Mouse (Mus musculus): Measurements from ENCODE around the gene Gm20518. TPM values are rescaled to one million over a fixed set of nuclear protein-coding genes. Genes with fewer than 3 reads are reported as not detected.

Gm20518 gene
- polyA plus RNA-seq, 1 experiment, result 1.9 TPM

DNA sequence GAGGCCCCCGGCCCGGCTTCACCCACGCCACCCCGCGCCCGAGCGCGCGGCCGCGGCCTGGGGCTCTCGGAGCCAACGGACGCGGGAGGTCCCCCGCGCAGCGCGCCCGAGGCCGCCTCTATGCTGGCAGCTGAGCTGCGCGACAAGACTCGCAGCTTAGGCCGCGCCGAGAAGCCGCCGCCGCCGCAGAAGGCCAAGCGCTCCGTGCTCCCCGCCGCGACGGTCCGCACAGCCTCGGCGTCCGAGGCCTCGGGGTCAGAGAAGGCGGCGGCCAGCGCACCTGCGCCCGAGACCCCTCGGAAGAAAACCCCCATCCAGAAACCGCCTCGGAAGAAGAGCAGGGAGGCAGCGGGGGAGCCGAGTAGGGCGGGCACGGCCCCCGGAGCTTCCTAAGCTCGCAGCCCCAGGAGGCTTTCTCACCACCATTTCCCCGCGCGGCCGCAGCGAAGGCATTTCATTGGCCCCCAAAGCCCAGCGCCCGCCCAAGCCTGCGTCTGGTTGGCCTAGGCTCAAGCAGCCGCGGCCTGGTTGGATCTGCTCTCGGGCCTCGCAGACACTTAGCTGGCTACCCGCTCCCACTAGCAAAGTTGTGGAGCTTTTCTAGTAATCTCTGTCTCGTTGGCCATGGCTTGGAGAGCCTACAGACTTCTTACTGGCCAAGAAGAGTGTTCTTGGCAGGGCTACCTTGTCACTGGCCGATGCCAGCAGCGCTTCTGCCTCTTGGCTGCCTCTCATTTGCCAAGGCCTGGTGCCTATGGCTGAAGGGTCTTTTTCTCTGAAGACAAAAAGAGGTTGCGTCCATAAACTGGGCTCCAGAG lies 84.1 kb downstream of the Gm20518 start:
- 14% methylated on average over 72 of the region's 73 CpGs for WGBS
- Histone ChIP-seq H3K27me3 (ENCODE audit: control insufficient read depth, insufficient read depth, low read length) (peaks cover 56% of the 10 kb centered on the region), H3K4me3 (ENCODE audit: low read depth, low read length) (peak overlapping the region; percentile 66), H3K36me3 (ENCODE audit: control insufficient read depth, insufficient read depth, low read length) (no peaks in the 10 kb centered on the region), H3K27ac (ENCODE audit: insufficient read depth, low read depth, low read length) (no peak overlapping the region), H3K4me1 (ENCODE audit: control insufficient read depth, insufficient read depth, insufficient read length, low read length) (peaks cover 27% of the 10 kb centered on the region)
- TF ChIP-seq POLR2A (IDR thresholded peaks at IDR 0.05; ENCODE audit: low read depth, low read length) (no peak), CTCF (IDR thresholded peaks at IDR 0.05; ENCODE audit: extremely low read depth, insufficient read length, insufficient replicate concordance, low read depth, low read length) (no peak)

DNA sequence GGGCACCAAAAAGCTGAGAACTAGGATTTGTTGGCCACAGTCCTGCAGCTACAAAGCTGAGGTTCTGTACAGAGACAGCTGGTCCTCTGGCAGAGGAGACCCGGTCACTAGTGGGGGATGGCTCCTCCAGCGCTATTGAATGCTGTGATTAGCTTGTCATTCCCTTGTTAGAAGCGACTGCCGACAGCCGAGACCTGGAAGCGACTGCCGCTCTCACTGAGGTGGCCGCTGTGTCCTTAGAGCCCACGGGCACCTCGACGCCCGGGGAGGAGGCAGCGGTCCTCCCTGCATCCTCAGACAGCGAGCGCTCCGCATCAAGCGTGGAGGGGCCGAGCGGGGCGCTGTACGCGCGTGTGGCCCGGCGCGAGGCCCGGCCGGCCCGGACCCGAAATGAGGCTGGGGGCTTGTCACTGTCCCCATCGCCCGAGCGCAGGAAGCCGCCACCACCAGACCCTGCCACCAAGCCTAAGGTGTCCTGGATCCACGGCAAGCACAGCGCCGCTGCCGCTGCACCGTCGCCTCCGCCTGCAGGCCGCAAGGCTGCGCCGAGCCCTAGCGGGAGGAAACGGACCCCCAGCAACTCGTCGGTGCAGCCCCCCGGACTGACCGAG lies 84.8 kb downstream of the Gm20518 start:
- Histone ChIP-seq H3K27ac (ENCODE audit: insufficient read depth, low read depth, low read length) (no peak overlapping the region), H3K4me3 (ENCODE audit: low read depth, low read length) (peak overlapping the region; percentile 66), H3K27me3 (ENCODE audit: control insufficient read depth, insufficient read depth, low read length) (peaks cover 63% of the 10 kb centered on the region), H3K4me1 (ENCODE audit: control insufficient read depth, insufficient read depth, insufficient read length, low read length) (peaks cover 28% of the 10 kb centered on the region), H3K36me3 (ENCODE audit: control insufficient read depth, insufficient read depth, low read length) (no peaks in the 10 kb centered on the region)
- 22% methylated on average over 50 of the region's 50 CpGs for WGBS
- TF ChIP-seq CTCF (IDR thresholded peaks at IDR 0.05; ENCODE audit: extremely low read depth, insufficient read length, insufficient replicate concordance, low read depth, low read length) (no peak), POLR2A (IDR thresholded peaks at IDR 0.05; ENCODE audit: low read depth, low read length) (no peak)

DNA sequence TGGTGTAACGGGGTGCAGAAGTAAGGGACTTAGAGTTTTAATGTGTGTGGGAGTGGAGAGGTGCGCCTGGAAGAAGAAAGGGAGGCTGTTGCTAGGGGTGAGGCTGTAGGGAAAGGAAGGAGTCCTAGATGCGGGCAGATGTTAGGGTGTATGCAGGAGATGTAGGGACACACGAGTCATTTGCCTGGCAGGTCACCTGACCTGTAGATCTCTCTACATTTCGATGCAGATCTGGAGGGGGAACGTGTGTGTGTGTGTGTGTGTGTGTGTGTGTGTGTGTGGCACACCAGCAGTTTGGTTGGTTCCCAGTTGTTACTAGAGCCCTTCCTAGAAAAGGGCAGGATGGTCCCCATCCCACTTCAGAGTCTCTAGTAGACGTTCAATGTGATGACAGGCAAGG lies 86.5 kb downstream of the Gm20518 start:
- WGBS, result 28% methylated on average over 7 of the region's 7 CpGs
- no peaks in the 10 kb centered on the region for H3K36me3 ChIP-seq (ENCODE audit: control insufficient read depth, insufficient read depth, low read length)
- TF ChIP-seq CTCF (IDR thresholded peaks at IDR 0.05; ENCODE audit: extremely low read depth, insufficient read length, insufficient replicate concordance, low read depth, low read length), result no peak
- no peak for TF ChIP-seq POLR2A (IDR thresholded peaks at IDR 0.05; ENCODE audit: low read depth, low read length)
- peaks cover 73% of the 10 kb centered on the region for H3K27me3 ChIP-seq (ENCODE audit: control insufficient read depth, insufficient read depth, low read length)
- peaks cover 28% of the 10 kb centered on the region for H3K4me1 ChIP-seq (ENCODE audit: control insufficient read depth, insufficient read depth, insufficient read length, low read length)
- H3K27ac ChIP-seq (ENCODE audit: insufficient read depth, low read depth, low read length), result no peak overlapping the region
- H3K4me3 ChIP-seq (ENCODE audit: low read depth, low read length), result no peak overlapping the region

DNA sequence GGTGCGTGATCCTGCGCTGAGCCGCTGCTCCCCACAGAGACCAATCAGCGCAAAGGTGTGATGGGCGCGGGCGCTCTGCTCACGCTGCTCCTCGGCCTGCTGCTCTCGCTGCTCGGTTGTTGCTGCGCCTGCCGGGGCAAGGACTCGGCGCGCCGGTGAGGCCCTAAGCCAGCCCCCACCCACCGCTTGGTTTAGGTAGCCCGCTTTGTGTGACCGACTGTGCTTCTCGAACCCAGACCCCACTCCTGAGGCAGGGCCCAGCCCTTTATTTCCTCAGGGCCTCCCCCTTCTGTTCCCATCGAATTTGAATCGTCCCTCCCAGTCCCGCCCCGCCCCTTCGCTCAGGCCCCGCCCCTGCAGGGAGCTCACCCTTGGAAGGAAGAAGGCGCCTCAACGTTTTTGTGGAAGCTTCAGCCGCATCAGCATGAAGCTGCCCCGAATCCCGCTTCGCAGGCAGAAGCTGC lies 87.0 kb downstream of the Gm20518 start:
- TF ChIP-seq POLR2A (IDR thresholded peaks at IDR 0.05; ENCODE audit: low read depth, low read length), result no peak
- TF ChIP-seq CTCF (IDR thresholded peaks at IDR 0.05; ENCODE audit: extremely low read depth, insufficient read length, insufficient replicate concordance, low read depth, low read length), result no peak
- Histone ChIP-seq H3K27ac (ENCODE audit: insufficient read depth, low read depth, low read length) (no peak overlapping the region), H3K4me3 (ENCODE audit: low read depth, low read length) (peak overlapping the region; percentile 64), H3K4me1 (ENCODE audit: control insufficient read depth, insufficient read depth, insufficient read length, low read length) (peaks cover 28% of the 10 kb centered on the region), H3K27me3 (ENCODE audit: control insufficient read depth, insufficient read depth, low read length) (peaks cover 76% of the 10 kb centered on the region), H3K36me3 (ENCODE audit: control insufficient read depth, insufficient read depth, low read length) (no peaks in the 10 kb centered on the region)
- WGBS, result 10% methylated on average over 33 of the region's 33 CpGs

DNA sequence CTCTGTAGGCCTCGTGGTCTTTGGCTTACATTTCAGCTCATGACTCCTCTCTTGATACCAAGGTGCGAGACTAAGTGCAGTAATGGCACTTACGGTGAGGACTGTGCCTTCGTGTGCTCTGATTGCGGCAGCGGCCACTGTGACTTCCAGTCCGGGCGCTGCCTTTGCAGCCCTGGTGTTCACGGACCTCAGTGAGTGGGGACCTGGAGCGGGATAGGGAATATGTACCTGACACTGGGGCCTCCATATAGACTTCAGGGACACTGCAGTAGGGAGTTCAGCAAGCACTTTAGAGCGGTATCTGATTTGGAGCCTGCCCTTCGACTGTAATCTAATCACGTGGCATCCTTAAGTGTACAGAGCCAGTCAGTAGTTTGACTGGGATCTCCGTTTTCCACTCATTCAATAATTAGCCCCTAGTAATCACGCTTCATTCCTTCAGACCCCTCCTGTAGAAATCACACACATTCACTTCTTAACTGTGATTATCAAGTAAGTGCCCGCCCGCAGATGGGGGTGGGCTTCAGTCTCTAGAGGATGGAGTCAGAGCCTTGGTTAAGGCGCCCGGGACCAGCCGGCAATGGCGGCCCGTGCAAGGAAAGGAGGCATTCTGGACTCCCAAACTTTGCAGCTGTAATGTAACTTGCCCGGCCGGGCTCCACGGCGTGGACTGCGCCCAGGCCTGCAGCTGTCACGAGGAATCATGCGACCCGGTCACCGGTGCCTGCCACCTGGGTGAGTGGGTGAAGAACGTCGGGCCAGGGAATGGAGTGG lies 87.6 kb downstream of the Gm20518 start:
- Histone ChIP-seq H3K36me3 (ENCODE audit: control insufficient read depth, insufficient read depth, low read length) (no peaks in the 10 kb centered on the region), H3K4me3 (ENCODE audit: low read depth, low read length) (peak overlapping the region; percentile 64), H3K4me1 (ENCODE audit: control insufficient read depth, insufficient read depth, insufficient read length, low read length) (peaks cover 28% of the 10 kb centered on the region), H3K27me3 (ENCODE audit: control insufficient read depth, insufficient read depth, low read length) (peaks cover 82% of the 10 kb centered on the region), H3K27ac (ENCODE audit: insufficient read depth, low read depth, low read length) (no peak overlapping the region)
- TF ChIP-seq POLR2A (IDR thresholded peaks at IDR 0.05; ENCODE audit: low read depth, low read length) (no peak), CTCF (IDR thresholded peaks at IDR 0.05; ENCODE audit: extremely low read depth, insufficient read length, insufficient replicate concordance, low read depth, low read length) (no peak)
- WGBS, result 21% methylated on average over 33 of the region's 33 CpGs

DNA sequence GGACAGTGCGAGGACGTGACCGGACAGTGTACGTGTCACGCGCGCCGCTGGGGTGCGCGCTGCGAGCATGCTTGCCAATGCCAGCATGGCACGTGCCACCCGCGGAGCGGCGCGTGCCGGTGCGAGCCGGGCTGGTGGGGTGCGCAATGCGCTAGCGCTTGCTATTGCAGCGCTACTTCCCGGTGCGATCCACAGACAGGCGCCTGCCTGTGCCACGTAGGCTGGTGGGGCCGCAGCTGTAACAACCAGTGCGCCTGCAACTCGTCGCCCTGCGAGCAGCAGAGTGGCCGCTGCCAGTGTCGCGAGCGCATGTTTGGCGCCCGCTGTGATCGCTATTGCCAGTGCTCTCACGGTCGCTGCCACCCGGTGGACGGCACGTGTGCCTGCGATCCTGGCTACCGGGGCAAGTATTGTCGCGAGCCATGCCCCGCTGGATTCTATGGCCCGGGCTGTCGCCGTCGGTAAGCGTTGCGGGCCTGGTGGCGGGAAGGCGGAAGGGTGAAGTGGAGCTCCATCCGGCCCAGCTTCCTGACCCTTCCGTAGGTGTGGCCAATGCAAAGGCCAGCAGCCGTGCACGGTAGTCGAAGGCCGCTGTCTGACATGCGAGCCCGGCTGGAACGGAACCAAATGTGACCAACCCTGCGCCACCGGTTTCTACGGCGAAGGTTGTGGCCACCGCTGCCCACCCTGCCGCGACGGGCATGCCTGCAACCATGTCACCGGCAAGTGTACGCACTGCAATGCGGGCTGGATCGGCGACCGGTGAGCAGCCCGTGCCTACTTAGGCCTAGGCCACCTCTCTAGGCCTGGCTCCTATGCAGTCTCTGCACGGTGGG lies 88.4 kb downstream of the Gm20518 start:
- peaks cover 83% of the 10 kb centered on the region for H3K27me3 ChIP-seq (ENCODE audit: control insufficient read depth, insufficient read depth, low read length)
- TF ChIP-seq POLR2A (IDR thresholded peaks at IDR 0.05; ENCODE audit: low read depth, low read length) (no peak), CTCF (IDR thresholded peaks at IDR 0.05; ENCODE audit: extremely low read depth, insufficient read length, insufficient replicate concordance, low read depth, low read length) (no peak)
- WGBS, result 21% methylated on average over 83 of the region's 83 CpGs

More for the DNA sequence above, 88.4 kb downstream of the Gm20518 start:
- Histone ChIP-seq H3K36me3 (ENCODE audit: control insufficient read depth, insufficient read depth, low read length) (no peaks in the 10 kb centered on the region), H3K4me3 (ENCODE audit: low read depth, low read length) (peak overlapping the region; percentile 62), H3K4me1 (ENCODE audit: control insufficient read depth, insufficient read depth, insufficient read length, low read length) (peaks cover 29% of the 10 kb centered on the region), H3K27ac (ENCODE audit: insufficient read depth, low read depth, low read length) (no peak overlapping the region)
